Mouse (Mus musculus) thymus, postnatal 14 days (tissue): ENCODE results near the gene Prkx.
A peak's percentile ranks its signal among the peaks of the same experiment; 100 is the strongest.

ENCODE experiments used
- DNase-seq: peaks from one replicate; pipeline ENCODE4 v3.0.0; 2021

Gene Prkx

GRCm38 (mm10) chrX:77796238-77796835 lies at the start of gene Prkx:
Gene Prkx, minus strand, starts transcription at chrX:77796278.
- DNase-seq: no peak

GRCm38 (mm10) chrX:77812031-77812430 lies 16.0 kb upstream of the Prkx start:
- DNase-seq: no peak

- DNase-seq: peak; percentile 24
These were observed 14.6 kb upstream of the Prkx start for GRCm38 (mm10) chrX:77810608-77811206.

DNA sequence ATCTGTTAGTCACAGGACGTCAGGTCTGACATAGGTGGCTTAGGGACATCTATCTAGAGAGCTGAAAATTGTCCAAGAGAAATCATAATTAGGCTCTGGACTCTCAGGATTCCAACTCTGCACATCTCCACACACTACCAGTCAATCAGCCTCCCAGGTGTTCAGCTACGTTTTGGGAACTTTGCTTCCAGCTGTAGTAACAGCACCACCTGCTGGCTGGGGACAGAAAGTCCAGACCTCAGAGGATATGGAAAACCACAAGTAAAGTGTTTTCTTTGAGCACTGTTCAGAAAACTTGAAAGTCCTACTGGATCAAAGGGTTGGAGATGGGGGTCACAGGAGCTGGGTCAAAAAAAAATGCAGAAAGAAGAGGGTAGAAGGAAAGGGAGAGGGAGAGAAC lies 12.5 kb upstream of the Prkx start:
- peak; percentile 55 for DNase-seq

- DNase-seq: no peak
These were observed 6.2 kb upstream of the Prkx start for GRCm38 (mm10) chrX:77802293-77802692.

DNA sequence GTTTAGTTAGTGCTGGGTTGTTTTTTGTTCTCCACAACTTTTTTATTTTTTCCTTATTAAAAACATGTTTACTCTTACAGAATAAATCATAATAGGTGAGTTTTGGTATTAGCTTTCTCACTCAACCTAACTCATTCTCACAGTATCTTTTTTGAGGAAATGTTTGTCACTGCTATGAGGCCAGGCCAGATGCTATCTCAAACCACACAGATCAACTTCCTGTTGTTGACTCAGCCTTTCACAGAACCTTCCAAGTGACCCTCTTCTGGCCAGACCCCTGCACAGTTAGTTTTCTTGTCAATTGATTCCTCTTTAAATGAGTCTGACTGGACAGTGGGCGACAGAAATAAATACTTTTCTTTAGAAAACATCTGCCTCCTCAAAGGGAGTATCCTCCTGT lies 5.5 kb upstream of the Prkx start:
- DNase-seq: no peak

GRCm38 (mm10) chrX:77799554-77799953 lies 3.5 kb upstream of the Prkx start:
- no peak for DNase-seq

GRCm38 (mm10) chrX:77797801-77798200 lies 1.7 kb upstream of the Prkx start:
- no peak for DNase-seq

DNA sequence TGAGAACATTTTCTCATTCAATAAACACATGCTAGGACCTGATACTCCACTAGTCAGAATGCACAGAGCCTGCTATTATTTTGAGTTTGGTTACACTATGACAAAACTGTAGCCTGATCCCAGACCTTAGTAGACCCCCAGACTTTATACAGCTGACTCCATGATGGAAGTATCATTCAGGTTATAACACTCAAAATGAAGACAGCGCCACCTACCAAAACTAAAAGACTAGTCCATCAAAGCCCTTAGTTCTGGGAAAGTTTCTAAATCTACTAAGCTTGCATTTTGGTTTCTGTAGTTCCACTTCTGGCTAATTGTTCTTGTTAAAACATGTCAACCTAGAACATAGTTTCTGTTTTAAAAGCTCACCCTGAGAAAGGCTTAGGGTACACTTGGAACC lies 838 bp upstream of the Prkx start:
- DNase-seq: no peak

DNA sequence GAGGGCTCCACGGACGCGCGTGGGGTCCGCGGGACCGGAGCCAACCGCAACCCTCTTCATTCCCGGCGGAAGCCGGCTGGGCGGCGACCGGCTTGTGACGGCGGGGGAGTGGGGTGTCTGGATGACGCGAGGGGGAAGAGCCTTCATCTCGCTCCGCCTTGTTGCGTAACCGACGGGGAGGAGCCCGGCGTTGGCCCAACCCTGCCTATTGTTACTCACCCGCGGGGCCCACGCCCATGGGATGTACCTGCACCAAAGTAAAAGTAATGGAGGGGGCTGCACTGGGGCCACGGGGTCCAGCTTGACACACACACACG lies 262 bp downstream of the Prkx start:
- peak; percentile 93 for DNase-seq

GRCm38 (mm10) chrX:77794962-77795857 lies 868 bp downstream of the Prkx start:
- DNase-seq: peak; percentile 45

- DNase-seq: no peak
These were observed 7.4 kb downstream of the Prkx start for GRCm38 (mm10) chrX:77788675-77789074.

DNA sequence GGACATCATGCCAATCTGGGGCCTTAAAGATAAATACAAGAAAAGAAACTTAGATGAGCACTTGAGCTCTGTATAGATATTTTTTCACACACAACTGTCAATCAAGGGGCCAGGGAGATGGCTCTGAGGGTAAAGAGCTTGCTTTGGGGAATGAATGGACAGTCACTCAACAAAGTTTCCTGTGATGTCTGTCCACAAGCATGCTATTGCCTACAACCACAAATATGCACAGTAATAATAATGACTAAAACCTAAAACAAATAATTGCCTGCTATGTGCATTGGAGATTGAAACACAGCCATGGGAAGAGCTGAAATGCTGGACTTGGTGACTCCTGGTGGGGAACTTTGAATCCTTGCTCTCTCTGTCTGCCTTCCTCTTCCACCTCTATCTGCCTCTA lies 9.7 kb downstream of the Prkx start:
- no peak for DNase-seq

DNA sequence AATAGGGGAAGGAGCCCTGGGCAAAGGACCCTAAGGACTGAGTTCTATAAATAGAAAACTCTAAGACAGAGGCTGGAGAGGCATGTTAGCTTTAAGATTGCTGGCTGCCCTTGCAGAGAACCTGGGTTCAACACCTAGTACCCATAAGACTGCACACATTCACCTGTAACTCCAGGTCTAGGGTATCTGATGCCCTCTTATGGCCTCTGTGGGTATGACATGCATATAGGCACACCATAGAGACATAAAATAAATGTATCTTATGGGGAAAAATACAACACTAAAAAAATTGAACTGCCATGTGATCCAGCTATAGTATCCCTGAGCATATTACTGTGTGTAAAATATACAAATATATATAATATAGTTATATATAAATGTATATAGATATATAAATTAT lies 18.3 kb downstream of the Prkx start:
- peak; percentile 28 for DNase-seq

GRCm38 (mm10) chrX:77765153-77765552 lies 30.9 kb downstream of the Prkx start:
- no peak for DNase-seq

- DNase-seq: peak; percentile 10
These were observed 51.8 kb downstream of the Prkx start for GRCm38 (mm10) chrX:77744260-77744659.

DNA sequence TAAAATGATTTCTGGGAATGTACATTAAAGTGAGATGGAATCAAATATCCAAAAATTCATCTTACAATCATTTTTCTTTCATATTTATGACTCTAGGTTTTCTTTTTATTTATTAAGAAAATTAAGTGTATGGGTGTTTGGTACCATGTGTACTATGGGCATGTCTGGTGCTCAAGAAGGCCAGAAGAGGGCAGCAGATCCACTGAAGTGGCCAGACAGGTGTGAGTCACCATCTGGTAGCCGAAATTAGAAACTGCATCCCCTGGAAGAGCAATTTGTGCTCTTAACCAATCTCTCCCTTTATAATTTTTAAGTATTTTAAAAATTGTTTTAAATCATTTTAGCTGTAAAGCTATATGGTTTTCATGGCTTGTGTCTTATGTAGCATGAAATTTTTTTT lies 54.7 kb downstream of the Prkx start:
- DNase-seq: peak; percentile 24

- no peak for DNase-seq
These were observed 62.0 kb downstream of the Prkx start for GRCm38 (mm10) chrX:77733930-77734536.

GRCm38 (mm10) chrX:77720298-77720697 lies 75.8 kb downstream of the Prkx start:
- peak; percentile 15 for DNase-seq
